Mouse (Mus musculus): ENCODE data around the gene Krt23.

The Krt23 gene

DNA sequence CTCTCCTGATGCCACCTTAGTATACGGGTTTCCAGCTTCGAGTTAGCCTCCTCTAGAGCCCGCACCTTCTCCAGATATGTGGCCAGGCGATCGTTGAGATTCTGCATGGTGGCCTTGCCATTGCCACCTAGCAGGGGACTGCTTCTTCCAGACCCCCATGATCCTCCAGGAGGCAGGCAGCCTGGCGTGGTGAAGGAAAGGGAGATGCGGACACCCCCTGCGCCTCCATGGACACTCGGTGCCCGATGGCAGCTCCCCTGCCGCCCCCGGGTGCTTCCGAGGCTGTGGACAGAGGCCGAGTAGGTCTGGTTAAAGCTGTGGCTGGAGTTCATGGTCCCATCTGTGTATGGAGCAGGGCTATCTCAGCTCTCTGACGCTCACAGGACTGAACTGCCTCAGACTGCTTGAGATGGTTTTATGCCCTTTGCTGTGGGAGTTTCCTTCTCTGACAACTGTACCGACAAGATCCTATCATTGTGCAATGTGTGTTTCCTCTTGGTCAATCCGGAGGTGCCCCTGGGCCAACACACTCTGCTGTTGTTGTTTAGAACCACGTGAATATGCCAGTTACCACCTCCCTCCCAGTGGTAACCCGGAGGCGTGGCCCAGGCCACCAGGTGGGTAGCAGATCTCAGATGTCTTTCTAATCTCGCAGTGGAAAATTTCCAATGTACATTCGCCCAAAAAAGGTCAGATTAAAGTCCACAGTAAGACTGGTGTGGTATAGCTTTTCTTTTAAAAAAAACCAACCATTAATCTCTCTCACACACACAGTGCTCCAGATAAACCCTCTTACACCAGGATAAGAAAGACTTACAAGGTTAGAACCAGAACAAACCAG lies at the start of gene Krt23:
TSS of gene Krt23 (minus strand) at position 405 of the 841 bp plus-strand sequence.
- no peak for DNase-seq

DNA sequence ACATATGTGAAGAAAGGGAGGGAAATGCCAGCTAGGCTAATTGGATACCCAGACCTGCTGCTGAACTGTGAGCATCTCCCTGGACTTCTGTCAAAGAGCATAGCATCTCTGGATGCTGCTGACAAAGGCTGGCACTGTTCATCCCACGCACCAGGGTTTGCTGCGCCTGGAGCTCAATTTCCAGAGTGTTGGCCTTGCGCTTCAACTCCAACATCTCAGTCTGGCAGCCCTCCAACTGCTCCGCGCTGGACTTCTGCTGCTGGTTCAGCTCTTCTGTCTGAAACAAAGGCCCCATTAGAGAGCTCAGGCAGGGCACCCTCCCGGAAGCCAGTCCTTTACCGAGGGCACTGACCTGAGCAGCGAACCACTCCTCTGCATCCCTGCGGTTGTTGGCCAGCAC lies 46.8 kb upstream of the Krt23 start:
- peak; percentile 7 for DNase-seq

GRCm38 (mm10) chr11:99521288-99521860 lies 28.4 kb upstream of the Krt23 start, which contains the start of gene Krt39:
Gene Krt39 (minus strand): TSS chr11:99521338.
- no peak for DNase-seq

DNA sequence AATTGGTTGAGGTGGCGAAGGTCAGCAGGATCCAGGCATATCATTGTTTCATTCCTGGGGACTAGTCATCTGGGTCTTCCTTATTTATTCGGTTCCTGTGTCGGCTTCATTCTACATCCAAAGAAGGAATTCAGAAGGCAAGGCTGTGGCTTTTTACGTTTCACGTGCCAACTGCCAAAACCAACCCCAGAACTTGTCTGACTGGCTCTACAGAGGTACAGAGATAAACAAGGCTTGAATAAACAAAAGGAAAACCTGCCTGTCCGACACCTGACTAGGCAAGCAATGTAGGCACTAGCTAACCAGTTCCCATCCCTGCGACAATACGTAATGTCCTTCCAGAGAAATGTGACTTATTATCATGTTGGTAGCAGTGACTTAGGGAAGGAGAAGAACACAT lies 21.2 kb upstream of the Krt23 start:
- no peak for DNase-seq

DNA sequence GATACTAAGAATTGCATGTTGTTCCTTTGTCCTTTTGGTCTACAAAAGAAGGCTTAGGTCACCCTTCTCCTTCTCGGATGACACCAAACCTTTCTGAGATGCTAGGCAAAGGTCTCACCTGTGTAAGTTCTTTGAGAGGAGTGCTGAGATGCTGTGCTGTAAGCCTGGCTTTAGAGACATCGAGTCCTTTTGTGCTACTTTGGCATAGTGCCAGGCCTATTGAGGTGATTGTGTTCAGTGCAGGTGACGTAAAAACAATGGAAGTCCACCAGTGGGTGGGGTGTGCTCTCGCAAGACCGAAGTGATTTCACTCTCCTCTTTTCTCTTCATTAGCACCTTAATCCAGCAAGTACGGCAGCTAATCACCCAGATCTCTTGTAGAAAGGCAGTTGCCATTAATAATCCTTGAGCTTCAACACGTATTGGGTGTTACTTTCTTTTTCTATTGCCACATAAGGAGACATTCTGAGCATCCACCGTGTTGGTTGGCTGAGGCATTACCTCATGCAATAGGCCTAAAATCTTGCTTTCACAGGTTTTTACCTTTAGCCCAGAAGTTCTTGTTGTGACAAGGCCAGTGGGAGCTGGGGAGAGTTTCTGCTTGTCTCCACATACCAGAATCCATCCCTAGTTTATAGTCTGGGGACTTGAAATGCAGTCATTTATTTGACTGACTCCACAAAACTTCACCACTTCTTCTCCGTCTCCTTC lies 7.3 kb upstream of the Krt23 start:
- DNase-seq: no peak

- DNase-seq: no peak
Observed at GRCm38 (mm10) chr11:99496460-99496859, 3.5 kb upstream of the Krt23 start.

DNA sequence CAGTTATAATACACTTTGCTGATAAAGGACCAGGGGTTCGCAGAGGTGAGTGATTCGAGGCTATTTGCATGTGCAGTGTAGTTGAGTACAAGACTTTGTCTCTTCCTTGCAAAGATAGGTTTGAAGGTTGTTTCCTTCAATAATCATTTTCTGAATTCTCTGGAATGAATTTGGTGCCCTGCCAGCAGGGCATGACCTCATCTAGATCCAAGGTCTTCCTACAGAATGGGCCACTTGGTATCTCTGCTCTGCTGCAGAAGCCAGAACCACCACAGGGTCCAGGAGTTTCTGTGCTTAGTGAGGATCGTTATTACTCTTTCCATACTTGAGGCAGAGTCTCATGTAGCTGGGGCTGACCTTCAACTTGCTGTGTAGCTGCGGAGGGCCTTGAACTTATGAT lies 1.8 kb upstream of the Krt23 start:
- no peak for DNase-seq

DNA sequence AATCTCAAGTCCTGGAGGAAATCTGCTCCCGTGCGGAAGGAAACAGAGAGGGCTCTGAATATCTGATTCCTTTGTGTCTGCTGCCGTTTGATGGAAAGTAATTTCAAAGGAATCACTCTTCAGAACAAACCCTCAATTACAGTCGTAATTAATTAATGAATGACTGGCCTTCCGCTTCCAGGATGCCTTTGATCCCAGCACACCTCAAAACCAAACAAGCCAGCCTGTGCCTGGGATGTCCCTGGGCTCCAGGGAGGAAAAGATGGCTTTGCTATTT lies 575 bp upstream of the Krt23 start:
- DNase-seq: no peak

GRCm38 (mm10) chr11:99491040-99491439 lies 1.9 kb downstream of the Krt23 start:
- no peak for DNase-seq

DNA sequence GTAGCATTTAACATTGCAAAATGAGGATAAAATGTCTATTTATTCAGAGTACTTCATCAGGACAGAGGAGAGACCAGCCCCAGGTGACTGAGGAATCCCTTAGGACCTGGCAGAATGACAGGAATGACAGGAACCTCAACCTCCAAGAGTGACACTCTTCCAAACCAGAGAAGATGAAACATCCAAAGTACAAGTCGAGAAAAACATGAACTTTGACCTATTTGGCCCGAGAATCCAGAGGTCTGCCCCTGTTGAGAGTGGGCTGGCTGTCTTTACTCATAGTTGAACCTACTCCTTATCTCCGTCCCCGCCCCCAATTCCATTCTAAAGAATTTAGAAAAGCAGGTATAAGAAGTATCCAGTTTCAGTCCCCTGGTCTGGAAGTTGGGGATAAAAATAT lies 2.3 kb downstream of the Krt23 start:
- no peak for DNase-seq

- no peak for DNase-seq
Observed at GRCm38 (mm10) chr11:99489233-99489632, 3.7 kb downstream of the Krt23 start.

GRCm38 (mm10) chr11:99474981-99475380 lies 18.0 kb downstream of the Krt23 start:
- DNase-seq: no peak

DNA sequence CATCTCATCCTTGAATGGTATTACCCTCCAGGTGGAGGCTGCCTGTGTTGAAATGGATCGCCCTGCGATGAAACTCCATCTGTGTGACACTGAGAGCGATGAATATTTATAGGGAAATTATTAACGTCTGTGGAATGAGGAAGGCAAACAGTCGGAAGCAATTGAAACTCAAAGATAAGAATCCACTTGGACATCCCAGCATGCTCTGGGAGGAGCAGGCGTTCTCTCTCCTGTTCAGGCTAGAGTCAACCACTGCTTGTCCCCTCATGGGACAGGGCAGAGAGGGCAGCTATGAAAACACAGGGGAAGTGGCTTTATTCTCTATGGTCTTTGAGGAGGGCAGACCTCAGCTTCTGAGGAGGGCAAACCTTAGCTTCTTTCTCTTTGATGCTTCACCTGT lies 19.5 kb downstream of the Krt23 start:
- no peak for DNase-seq

DNA sequence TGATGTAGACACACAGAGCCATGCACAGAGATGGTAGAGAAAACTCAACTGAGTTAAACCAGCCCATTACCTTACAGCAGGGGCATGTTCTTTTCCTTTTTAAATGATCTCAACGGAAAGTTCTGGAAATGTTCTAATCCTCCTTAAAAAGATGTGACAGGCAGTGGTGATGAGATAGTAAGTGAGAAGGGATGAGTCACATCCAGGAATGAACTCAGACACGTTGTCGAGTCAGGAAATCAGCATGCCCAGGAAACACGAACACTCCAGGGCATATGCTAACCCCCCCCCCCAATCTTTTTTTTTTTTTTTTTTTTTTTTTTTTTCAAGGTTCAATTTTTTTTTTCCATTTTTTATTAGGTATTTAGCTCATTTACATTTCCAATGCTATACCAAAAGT lies 20.5 kb downstream of the Krt23 start:
- no peak for DNase-seq

DNA sequence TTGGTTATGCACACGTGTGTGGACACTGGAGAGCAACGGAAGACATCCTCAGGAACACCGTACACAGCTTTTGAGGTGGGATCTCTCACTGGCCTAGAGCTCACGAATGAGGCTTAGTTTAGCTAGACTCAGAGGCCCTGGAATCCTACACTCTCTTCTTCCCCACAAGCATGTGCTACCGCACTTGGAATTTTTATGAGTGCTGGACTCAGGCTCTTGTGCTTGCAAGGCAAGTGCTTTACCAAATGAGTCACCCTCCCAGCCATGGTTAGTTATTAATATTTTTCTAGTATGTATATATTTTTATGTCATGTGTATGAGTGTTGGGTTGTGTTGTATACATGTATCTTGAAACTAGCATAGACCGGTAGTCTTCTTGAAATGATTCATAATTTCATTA lies 21.0 kb downstream of the Krt23 start:
- no peak for DNase-seq

DNA sequence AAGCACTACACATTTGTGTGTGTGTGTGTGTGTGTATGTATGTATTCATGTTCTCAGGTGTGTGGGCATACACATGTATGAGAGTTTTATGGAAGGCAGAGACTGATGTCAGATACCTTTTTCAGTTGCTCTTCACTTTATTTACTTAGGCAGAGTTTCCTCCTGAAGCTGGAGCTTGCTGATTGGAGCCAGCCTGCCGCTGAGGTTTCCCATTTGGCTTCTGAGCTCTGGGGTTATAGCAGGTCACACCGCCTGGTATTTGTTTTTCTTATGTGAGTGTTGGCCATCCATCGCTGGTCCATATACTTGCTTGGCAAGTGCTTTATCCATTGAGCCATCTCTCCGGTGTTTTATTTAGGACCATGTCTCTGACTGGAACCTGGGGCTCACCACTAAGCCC lies 23.7 kb downstream of the Krt23 start:
- DNase-seq: no peak

DNA sequence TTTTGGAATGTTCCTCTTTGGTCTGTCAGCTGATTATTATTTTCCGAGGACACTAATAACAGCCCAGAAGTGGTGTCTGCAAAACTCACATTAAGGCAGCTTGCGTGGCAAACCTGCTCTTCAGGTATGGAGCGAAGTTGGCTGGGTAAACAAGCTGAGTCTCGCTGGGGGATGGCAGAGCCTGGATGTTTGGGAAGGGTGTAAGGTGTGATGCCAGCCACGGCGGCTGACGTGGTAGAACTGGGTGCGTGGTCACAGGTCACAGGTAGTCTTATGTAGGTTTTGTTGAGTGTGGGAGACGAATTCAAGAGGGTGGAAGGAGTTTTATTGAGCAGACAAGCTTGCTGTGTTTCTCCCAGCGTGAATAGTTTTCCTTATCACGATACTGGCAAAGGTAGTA lies 24.4 kb downstream of the Krt23 start:
- DNase-seq: no peak

DNA sequence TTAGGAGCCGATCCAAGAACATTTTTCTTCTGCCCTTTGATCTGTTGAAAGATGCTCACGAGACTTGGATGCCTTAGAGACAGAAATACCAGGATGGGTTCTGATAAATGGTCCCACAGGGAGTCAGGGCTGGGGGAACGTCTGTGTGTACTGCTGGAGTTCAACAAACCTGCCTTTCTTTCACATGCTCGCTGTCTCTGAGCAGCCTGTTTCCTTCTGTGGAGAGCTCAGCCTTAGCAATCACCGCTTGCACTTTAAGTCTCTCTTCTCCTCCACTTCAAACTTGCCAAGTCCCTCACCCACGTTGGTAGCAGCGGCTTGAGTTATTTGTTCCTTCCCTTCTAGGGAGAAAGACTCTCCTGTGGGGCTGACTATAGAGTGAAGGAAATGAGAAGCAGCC lies 26.6 kb downstream of the Krt23 start:
- peak; percentile 25 for DNase-seq

DNA sequence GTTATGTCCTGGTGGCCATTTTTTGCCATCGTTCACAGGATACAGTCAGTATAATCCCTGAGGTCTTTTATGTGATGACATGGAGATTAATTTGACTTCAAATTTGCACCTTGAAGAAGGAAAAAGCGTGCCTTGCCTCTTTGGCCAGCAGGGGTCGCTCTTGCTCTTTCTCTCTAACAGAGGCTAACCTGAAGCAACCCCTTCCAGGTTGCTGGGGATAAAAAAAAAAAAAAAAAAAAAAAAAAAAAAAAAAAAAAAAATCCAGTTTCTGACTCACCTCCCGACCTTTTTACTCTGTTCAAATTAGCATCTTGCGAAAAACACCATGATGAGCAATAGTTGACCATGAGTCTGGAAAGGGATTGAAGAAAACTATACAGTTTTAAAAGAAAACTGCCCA lies 28.1 kb downstream of the Krt23 start:
- DNase-seq: peak; percentile 61

DNA sequence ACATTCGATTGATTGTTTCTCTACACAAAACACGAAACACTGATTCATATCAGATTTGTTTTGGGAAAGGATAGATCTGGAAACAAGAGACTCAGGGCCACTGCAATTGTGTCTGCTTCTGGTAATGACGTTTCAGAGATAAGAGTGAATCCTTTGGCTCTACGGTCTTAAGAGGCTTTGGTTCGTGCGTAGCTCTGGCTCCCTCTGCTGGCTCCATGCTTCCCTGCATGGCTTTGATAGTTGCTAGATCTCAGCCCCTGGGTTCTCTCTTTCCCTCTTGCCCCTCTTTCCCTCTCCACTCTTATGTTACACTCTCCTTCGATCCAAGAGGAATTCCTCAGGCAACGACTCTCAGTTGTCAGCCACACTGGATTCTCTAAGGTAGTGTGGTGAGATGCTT lies 29.8 kb downstream of the Krt23 start:
- DNase-seq: peak; percentile 42

GRCm38 (mm10) chr11:99461736-99462135 lies 31.2 kb downstream of the Krt23 start:
- no peak for DNase-seq

GRCm38 (mm10) chr11:99458887-99459286 lies 34.0 kb downstream of the Krt23 start:
- DNase-seq: no peak

DNA sequence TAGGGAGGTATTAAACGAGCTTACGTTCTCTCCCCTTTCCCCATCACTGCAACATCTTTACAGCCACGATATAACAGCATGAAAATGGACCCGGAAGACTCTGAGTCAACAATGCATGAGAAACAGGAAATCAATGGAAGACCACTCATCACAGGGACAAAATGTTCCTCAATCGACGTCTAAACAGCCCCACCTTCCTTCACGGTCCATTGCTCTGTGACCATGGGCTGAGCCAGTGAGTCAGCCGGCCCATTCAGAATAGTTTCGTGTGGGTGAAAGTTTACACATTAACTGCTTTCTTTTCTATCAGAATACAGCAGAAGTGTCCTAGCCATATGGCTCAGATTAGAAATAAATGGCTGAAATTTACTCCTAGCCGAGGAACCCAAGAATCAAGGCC lies 38.2 kb downstream of the Krt23 start:
- DNase-seq: no peak

DNA sequence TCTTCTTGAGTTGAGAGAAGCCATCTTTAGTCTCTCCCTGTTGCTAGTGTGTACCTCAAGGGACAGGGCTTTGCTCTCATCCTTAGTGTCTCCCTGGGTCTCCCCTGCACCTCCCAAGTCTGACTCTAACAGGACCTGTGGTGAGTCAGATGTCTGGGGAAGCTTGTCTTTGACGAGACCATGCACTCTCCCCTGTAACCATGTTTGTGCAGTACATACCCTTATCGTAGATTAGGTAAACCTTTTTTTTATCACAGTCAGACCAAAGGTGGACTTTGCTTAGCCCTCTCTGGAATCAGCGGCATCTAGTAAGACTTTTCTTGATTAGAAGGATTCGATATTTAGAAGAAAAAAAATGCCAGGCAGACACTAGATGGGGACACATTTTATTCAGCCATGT lies 38.9 kb downstream of the Krt23 start:
- no peak for DNase-seq

Measured in right cerebral cortex, postnatal 25 days (tissue).